Mouse (Mus musculus) intestine, postnatal 0 days (tissue): Measurements from ENCODE around the gene Dlgap1. TPM values are rescaled to one million over a fixed set of nuclear protein-coding genes. Genes with fewer than 3 reads are reported as not detected.

Source experiments
- ATAC-seq: fragments of 200-750 bp; cut with Nextera tagmentation; 2 replicates; pipeline ENCODE4 v1.8.0; 2017; ENCODE audit warnings: mild to moderate bottlenecking, moderate TSS enrichment, moderate library complexity
- H3K27ac ChIP-seq: fragments of 300-500 bp; sonication (generic); 2 replicates; pipeline ENCODE4 v1.5.1; 2014; ENCODE audit warnings: mild to moderate bottlenecking, low read depth, low read length, moderate library complexity
- H3K27me3 ChIP-seq: fragments of 300-500 bp; sonication (generic); replicated peaks from 2 replicates; pipeline ENCODE4 v1.6.1; 2014; ENCODE audit warnings: low read length, mixed read lengths; ENCODE audit not compliant: control insufficient read depth, insufficient read depth
- H3K36me3 ChIP-seq: fragments of 300-500 bp; sonication (generic); 2 replicates; pipeline ENCODE4 v1.6.1; 2014; ENCODE audit warnings: mild to moderate bottlenecking, moderate library complexity; ENCODE audit not compliant: control insufficient read depth, insufficient read depth
- H3K4me1 ChIP-seq: fragments of 300-500 bp; sonication (generic); replicated peaks from 2 replicates; pipeline ENCODE4 v1.6.1; 2014; ENCODE audit warnings: antibody characterized with exemption, low read length, mixed read lengths; ENCODE audit not compliant: control insufficient read depth, insufficient read depth
- H3K4me2 ChIP-seq: fragments of 300-500 bp; sonication (generic); replicated peaks from 2 replicates; pipeline ENCODE4 v1.6.1; 2014; ENCODE audit warnings: low read depth, mild to moderate bottlenecking, moderate library complexity
- H3K4me3 ChIP-seq: fragments of 300-500 bp; sonication (generic); 2 replicates; pipeline ENCODE4 v1.5.1; 2014; ENCODE audit warnings: low read depth, low read length
- H3K9ac ChIP-seq: fragments of 300-500 bp; sonication (generic); 2 replicates; pipeline ENCODE4 v1.6.1; 2014; ENCODE audit warnings: mild to moderate bottlenecking, low read depth, low read length
- H3K9me3 ChIP-seq: fragments of 300-500 bp; sonication (generic); 2 replicates; pipeline ENCODE4 v1.6.1; 2016; ENCODE audit warnings: mixed run types; ENCODE audit not compliant: control insufficient read depth
- CTCF ChIP-seq: sonication (generic); IDR thresholded peaks from 2 replicates; pipeline ENCODE4 v1.5.1; 2016; ENCODE audit warnings: low read depth, mild to moderate bottlenecking, control low read depth, antibody characterized with exemption, moderate library complexity
- WGBS: fragments of 180-500 bp; shearing (Covaris S2); extraction: QIAGEN DNeasy Blood & Tissue Kit; methylation state at CpG from one replicate; pipeline ENCODE4 v1.1.7; 2014; 5-methylcytosine and 5-hydroxymethylcytosine counted together
- polyA plus RNA-seq: library from polyadenylated mRNA; unstranded; fragments of >200 nt; fragmentation: Nextera tagmentation; extraction: Ambion mirVana; gene quantifications from 2 replicates; pipeline ENCODE4 v1.2.1, GENCODE M21; 2015

Dlgap1 gene
- polyA plus RNA-seq, 1 experiment from 2014 or later, result 0.85 TPM

DNA sequence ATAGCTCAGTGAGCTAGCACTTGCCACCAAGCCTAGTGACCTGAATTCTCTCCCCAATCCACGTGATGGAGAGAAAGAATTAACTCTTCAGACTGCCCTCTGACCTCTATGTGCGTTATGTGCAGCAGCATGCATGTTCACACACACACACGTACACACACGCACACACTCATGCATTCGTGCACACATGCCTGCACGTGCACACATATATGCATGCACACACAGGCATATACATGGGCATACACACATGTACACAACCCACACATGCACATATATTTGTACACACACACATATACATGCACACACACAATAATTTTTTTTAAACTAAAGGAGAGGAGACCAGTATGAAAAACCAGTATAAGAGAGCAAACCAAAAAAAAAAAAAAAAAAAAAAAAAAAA lies 465.7 kb downstream of the Dlgap1 start:
- WGBS, result 87% methylated on average over 6 of the region's 6 CpGs
- ATAC-seq, result no peak

DNA sequence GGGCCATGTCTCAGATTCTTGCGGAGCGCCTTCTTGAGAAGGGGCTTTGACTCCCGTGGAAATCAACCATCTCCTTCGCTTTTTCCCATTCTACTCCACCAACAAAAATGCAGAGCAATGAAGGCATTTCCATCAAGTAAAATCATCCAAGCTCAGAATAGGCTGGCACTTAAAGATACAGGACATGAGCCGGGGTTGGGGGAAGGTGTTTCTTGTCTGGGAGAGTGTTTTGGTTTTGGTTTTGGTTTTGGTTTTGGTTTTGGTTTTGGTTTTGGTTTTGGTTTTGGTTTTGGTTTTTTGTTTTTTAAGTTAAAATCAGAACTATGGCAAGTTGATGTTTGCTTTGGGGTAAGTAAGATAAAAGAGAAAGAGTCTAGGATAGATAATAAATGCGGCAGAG lies 466.7 kb downstream of the Dlgap1 start:
- Histone ChIP-seq H3K27ac (no peak overlapping the region), H3K4me3 (no peak overlapping the region), H3K36me3 (no peaks in the 10 kb centered on the region), H3K27me3 (no peaks in the 10 kb centered on the region), H3K9ac (no peak overlapping the region), H3K9me3 (no peaks in the 10 kb centered on the region), H3K4me1 (no peaks in the 10 kb centered on the region), H3K4me2 (no peak overlapping the region)
- WGBS, result 89% methylated on average over 6 of the region's 6 CpGs
- no peak for TF ChIP-seq CTCF
- no peak for ATAC-seq

More for the DNA sequence above, 465.7 kb downstream of the Dlgap1 start:
- Histone ChIP-seq H3K27ac (no peak overlapping the region), H3K36me3 (no peaks in the 10 kb centered on the region), H3K9ac (no peak overlapping the region), H3K4me2 (no peak overlapping the region), H3K4me1 (no peaks in the 10 kb centered on the region), H3K4me3 (no peak overlapping the region), H3K9me3 (no peaks in the 10 kb centered on the region), H3K27me3 (no peaks in the 10 kb centered on the region)
- no peak for TF ChIP-seq CTCF

DNA sequence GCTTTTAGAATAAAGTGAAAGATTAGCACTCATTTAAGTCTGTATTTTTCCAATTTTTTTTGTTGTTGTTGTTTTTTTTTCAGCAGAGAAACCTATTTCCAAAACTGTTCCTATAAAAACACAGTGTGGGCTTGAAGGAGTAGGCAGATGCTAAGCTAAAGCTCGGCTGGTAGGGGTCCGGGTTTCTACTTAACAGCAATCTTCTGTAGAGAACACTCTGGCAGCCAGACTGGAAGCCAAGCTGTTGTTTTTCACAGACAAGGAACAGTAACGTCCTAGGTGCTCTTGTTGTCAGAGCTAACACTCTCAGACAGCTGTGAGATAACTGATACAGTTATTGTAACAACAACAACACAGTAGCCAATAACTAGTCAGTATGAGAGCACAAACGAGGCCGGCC lies 468.4 kb downstream of the Dlgap1 start:
- TF ChIP-seq CTCF, result no peak
- H3K4me1 ChIP-seq, result no peaks in the 10 kb centered on the region
- no peak for ATAC-seq

DNA sequence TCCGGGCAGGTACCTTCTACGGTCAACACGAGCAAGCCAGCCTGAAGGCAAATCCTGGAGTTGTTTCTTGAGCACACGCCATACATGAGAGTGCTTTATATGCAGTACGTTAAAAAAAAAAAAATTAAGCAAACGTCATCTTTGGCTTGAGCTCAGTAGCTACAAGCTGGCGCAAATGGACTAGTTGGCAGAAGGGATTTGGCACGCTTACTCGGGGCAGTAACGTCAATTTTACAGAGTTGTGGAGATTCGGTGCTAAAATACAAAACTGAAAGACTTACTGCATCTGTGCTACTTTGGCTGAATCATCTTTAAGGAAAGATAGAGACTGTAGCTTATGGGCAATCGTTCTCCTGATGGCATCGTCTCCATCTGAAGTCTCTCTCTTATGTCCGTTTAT lies 474.1 kb downstream of the Dlgap1 start:
- no peak for ATAC-seq
- no peaks in the 10 kb centered on the region for H3K4me1 ChIP-seq
- no peak overlapping the region for H3K4me3 ChIP-seq
- no peaks in the 10 kb centered on the region for H3K36me3 ChIP-seq
- H3K27me3 ChIP-seq, result no peaks in the 10 kb centered on the region
- H3K9me3 ChIP-seq, result no peaks in the 10 kb centered on the region
- no peak for TF ChIP-seq CTCF
- H3K27ac ChIP-seq, result no peak overlapping the region
- H3K4me2 ChIP-seq, result no peak overlapping the region
- H3K9ac ChIP-seq, result no peak overlapping the region
- WGBS, result 88% methylated on average over 14 of the region's 14 CpGs

More for the DNA sequence above, 468.4 kb downstream of the Dlgap1 start:
- Histone ChIP-seq H3K4me2 (no peak overlapping the region), H3K27me3 (no peaks in the 10 kb centered on the region), H3K4me3 (no peak overlapping the region), H3K9me3 (no peaks in the 10 kb centered on the region), H3K9ac (no peak overlapping the region), H3K36me3 (no peaks in the 10 kb centered on the region), H3K27ac (no peak overlapping the region)
- 72% methylated on average over 5 of the region's 5 CpGs for WGBS

DNA sequence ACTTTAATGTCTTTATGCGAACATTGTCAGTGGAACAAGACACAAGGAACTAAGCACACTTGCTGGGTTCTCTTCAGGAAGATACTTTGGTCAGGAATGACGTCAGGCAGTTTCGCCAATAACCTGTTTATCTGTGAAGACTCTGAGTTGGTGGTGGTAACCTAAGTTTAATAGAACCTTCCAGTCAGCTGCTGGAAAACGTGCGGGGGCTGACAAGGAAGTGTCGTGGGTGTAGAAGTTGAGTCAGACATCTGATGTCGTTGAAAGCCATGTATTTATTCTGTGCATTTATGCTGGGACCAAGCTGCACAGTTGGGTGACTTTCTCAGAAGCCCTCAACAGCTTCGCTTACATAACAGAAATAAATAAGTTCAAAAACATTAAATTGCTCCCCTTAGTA lies 477.6 kb downstream of the Dlgap1 start:
- TF ChIP-seq CTCF, result no peak
- Histone ChIP-seq H3K27ac (no peak overlapping the region), H3K36me3 (no peaks in the 10 kb centered on the region), H3K9ac (no peak overlapping the region), H3K27me3 (no peaks in the 10 kb centered on the region), H3K4me1 (no peaks in the 10 kb centered on the region), H3K9me3 (no peaks in the 10 kb centered on the region), H3K4me2 (no peak overlapping the region), H3K4me3 (no peak overlapping the region)
- WGBS, result 66% methylated on average over 8 of the region's 8 CpGs
- no peak for ATAC-seq

DNA sequence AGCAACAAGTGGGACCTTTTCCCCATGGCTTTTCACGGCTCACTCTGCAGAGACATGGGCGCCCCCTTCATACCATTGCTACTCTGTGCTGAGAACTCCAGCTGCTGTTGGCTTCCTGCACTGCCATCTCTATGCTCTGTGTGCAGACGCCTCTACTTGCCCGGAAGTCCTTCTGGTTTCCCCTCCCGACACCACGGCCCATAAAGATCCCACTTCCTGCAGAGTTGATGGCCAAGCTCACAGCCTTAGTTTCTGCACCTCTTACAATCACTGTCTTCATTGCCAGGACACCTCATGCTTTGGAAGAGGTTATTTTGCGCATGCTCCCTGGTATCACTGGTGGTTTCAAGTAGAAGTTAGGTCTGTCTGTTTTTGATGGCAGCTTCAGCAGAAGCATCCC lies 486.2 kb downstream of the Dlgap1 start:
- Histone ChIP-seq H3K4me3 (no peak overlapping the region), H3K27ac (no peak overlapping the region), H3K9ac (no peak overlapping the region), H3K9me3 (no peaks in the 10 kb centered on the region), H3K4me1 (no peaks in the 10 kb centered on the region), H3K36me3 (no peaks in the 10 kb centered on the region), H3K27me3 (no peaks in the 10 kb centered on the region), H3K4me2 (no peak overlapping the region)
- WGBS, result 82% methylated on average over 7 of the region's 7 CpGs
- no peak for ATAC-seq
- TF ChIP-seq CTCF, result no peak

DNA sequence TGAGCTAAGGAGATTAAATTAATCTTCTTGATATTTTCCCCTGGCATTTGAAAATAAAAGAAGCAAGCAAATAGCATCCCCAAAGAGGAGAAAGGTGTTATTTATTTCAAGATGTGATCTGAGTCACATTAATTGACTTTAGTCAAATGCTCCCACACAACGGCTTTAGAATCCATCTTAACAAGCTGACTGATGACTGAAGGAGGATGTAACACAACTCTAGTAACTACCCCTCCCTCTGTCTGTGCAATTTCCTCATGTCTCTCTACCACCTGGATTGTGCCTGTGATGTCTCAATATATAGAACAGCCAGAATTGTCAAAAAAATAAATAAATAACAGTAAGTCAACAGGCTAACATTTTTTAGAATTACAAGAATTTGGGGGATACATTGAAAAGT lies 488.2 kb downstream of the Dlgap1 start:
- Histone ChIP-seq H3K36me3 (no peaks in the 10 kb centered on the region), H3K9ac (no peak overlapping the region), H3K4me3 (no peak overlapping the region), H3K9me3 (no peaks in the 10 kb centered on the region), H3K27ac (no peak overlapping the region), H3K27me3 (no peaks in the 10 kb centered on the region), H3K4me2 (no peak overlapping the region), H3K4me1 (no peaks in the 10 kb centered on the region)
- WGBS, result 74% methylated on average over 1 of the region's 1 CpGs
- no peak for ATAC-seq
- no peak for TF ChIP-seq CTCF
